Mouse (Mus musculus) embryonic facial prominence, embryonic 14.5 days (tissue): ENCODE measurements at regions not wholly inside any gene's neighbourhood (a gene's known extent, or its start where the extent isn't known, plus 50 kb on each side); places are given as distances from the start of the nearest gene placed in this dataset.
A peak's percentile ranks its signal among the peaks of the same experiment; 100 is the strongest.

ENCODE experiments used
- ATAC-seq: fragments of 200-750 bp; cut with Nextera tagmentation; 2 replicates; pipeline ENCODE4 v1.8.0; 2017; ENCODE audit warnings: low read depth, moderate number of reproducible peaks, moderate TSS enrichment
- DNase-seq: peaks from one replicate; pipeline ENCODE4 v3.0.0-alpha.2; 2015; ENCODE audit warnings: low spot score
- H3K27ac ChIP-seq: fragments of 300-500 bp; sonication (generic); replicated peaks from 2 replicates; pipeline ENCODE4 v1.5.1; 2014; ENCODE audit warnings: low read depth, mild to moderate bottlenecking, low read length, moderate library complexity
- H3K27me3 ChIP-seq: fragments of 300-500 bp; sonication (generic); replicated peaks from 2 replicates; pipeline ENCODE4 v1.6.1; 2014; ENCODE audit warnings: low read length; ENCODE audit not compliant: control insufficient read depth, insufficient read depth
- H3K36me3 ChIP-seq: fragments of 300-500 bp; sonication (generic); 2 replicates; pipeline ENCODE4 v1.6.1; 2014; ENCODE audit warnings: low read length, mixed read lengths; ENCODE audit not compliant: control insufficient read depth, insufficient read depth
- H3K4me1 ChIP-seq: fragments of 300-500 bp; sonication (generic); 2 replicates; pipeline ENCODE4 v1.6.1; 2014; ENCODE audit warnings: antibody characterized with exemption, low read length; ENCODE audit not compliant: control insufficient read depth, insufficient read depth
- H3K4me2 ChIP-seq: fragments of 300-500 bp; sonication (generic); 2 replicates; pipeline ENCODE4 v1.6.1; 2014; ENCODE audit warnings: low read depth, mild to moderate bottlenecking, low read length, moderate library complexity, mixed read lengths
- H3K4me3 ChIP-seq: fragments of 300-500 bp; sonication (generic); 2 replicates; pipeline ENCODE4 v1.5.1; 2014; ENCODE audit warnings: low read depth, mild to moderate bottlenecking, low read length
- H3K9ac ChIP-seq: fragments of 300-500 bp; sonication (generic); 2 replicates; pipeline ENCODE4 v1.6.1; 2014; ENCODE audit warnings: low read depth, mild to moderate bottlenecking, low read length, moderate library complexity, mixed read lengths
- H3K9me3 ChIP-seq: fragments of 300-500 bp; sonication (generic); 2 replicates; pipeline ENCODE4 v1.6.1; 2016; ENCODE audit warnings: low read length; ENCODE audit not compliant: control insufficient read depth
- WGBS: fragments of 180-500 bp; shearing (Covaris S2); extraction: QIAGEN DNeasy Blood & Tissue Kit; methylation state at CpG from one replicate; pipeline ENCODE4 v1.1.7; 2014; 5-methylcytosine and 5-hydroxymethylcytosine counted together

- DNase-seq (no peak), ATAC-seq (no peak)
- Histone ChIP-seq H3K36me3 (no peaks in the 10 kb centered on the region), H3K9me3 (no peaks in the 10 kb centered on the region), H3K4me3 (no peak overlapping the region), H3K27me3 (no peaks in the 10 kb centered on the region), H3K27ac (no peak overlapping the region), H3K4me2 (no peak overlapping the region), H3K4me1 (no peaks in the 10 kb centered on the region), H3K9ac (no peak overlapping the region)
- WGBS: 72% methylated on average over 1 of the region's 1 CpGs
Observed at GRCm38 (mm10) chr16:74664337-74664736, 252.7 kb upstream of the Robo2 start.

GRCm38 (mm10) chr16:74651244-74651643 lies 239.6 kb upstream of the Robo2 start:
- Histone ChIP-seq H3K9ac (no peak overlapping the region), H3K4me2 (no peak overlapping the region), H3K4me3 (no peak overlapping the region), H3K4me1 (no peaks in the 10 kb centered on the region), H3K27me3 (no peaks in the 10 kb centered on the region), H3K27ac (no peak overlapping the region), H3K36me3 (no peaks in the 10 kb centered on the region), H3K9me3 (no peaks in the 10 kb centered on the region)
- no peak for ATAC-seq
- 68% methylated on average over 3 of the region's 3 CpGs for WGBS
- no peak for DNase-seq

DNA sequence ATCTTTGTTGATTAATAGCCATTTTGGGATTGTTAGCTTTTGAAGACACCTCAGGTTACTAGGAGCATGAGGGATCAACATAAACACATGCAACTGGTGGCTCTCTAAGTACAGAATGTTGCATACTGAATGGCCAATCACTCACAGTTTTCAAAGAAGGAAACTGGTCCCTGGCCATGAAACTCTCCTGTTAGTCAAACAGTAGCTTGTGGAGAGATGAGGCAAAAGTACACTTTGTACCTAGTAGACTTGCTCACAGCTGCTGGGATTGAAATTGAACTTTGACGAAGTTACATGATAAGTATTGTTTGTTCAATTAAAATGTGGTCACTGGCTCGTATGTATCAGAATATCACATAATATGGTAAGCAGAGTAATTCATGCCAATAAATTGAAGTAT lies 237.6 kb upstream of the Robo2 start:
- no peak overlapping the region for H3K9ac ChIP-seq
- H3K36me3 ChIP-seq: no peaks in the 10 kb centered on the region
- H3K27ac ChIP-seq: no peak overlapping the region
- no peaks in the 10 kb centered on the region for H3K9me3 ChIP-seq
- no peaks in the 10 kb centered on the region for H3K27me3 ChIP-seq
- ATAC-seq: no peak
- H3K4me3 ChIP-seq: no peak overlapping the region
- DNase-seq: no peak
- WGBS: 84% methylated on average over 2 of the region's 2 CpGs
- no peaks in the 10 kb centered on the region for H3K4me1 ChIP-seq
- H3K4me2 ChIP-seq: no peak overlapping the region

DNA sequence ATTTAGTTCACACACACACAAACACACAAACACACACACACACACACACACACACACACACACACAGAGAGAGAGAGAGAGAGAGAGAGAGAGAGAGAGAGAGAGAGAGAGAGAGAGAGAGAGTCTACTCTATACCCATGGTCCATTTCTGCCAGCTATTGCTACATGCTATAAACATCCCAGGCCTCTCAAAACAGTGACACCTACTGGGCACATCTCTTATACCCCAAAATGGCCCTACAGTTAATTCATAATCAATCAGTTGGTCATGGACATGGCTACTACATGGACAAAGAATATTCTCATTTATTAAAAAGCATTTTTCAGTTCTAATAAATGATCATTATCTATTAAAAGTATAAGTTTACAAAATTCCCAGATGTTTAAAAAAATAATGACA lies 236.8 kb upstream of the Robo2 start:
- ATAC-seq (no peak), DNase-seq (no peak)
- Histone ChIP-seq H3K9me3 (no peaks in the 10 kb centered on the region), H3K27me3 (no peaks in the 10 kb centered on the region), H3K27ac (no peak overlapping the region), H3K4me2 (no peak overlapping the region), H3K36me3 (no peaks in the 10 kb centered on the region), H3K9ac (no peak overlapping the region), H3K4me3 (no peak overlapping the region), H3K4me1 (no peaks in the 10 kb centered on the region)

DNA sequence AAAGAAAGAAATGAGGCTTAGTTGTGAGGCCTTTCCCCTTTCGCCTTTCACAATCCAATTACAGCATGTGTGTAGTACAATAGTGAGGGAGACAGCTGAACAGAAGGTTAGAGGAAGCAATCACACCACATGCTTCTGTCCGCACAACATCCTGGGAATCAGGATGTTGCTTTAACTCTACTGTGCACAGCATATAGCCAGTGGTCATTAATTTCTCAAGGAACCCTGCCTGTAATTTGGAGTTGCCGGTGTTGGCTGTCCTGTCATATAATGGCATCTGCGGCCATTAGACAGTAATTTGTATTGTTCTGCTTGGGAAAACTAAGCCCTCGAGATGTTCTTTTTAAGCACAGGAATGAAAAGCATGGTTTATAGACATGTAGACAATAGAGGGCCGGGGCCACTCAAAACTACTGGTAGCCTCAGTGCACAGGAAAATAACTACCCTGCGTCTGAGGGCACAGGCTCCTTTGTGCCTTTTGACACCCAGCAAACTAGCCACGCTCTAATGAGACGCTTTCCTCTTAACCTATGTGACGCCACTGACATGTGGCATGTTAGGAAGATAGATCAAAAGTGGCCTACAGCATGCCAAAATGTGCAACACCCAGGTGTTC lies 233.2 kb upstream of the Robo2 start:
- 74% methylated on average over 10 of the region's 10 CpGs for WGBS
- Histone ChIP-seq H3K27ac (no peak overlapping the region), H3K4me2 (no peak overlapping the region), H3K9me3 (no peaks in the 10 kb centered on the region), H3K36me3 (no peaks in the 10 kb centered on the region), H3K4me1 (no peaks in the 10 kb centered on the region), H3K4me3 (no peak overlapping the region), H3K27me3 (no peaks in the 10 kb centered on the region), H3K9ac (no peak overlapping the region)
- peak; percentile 63; the same call in 1 of the 2 replicates for ATAC-seq
- peak; percentile 27 for DNase-seq

DNA sequence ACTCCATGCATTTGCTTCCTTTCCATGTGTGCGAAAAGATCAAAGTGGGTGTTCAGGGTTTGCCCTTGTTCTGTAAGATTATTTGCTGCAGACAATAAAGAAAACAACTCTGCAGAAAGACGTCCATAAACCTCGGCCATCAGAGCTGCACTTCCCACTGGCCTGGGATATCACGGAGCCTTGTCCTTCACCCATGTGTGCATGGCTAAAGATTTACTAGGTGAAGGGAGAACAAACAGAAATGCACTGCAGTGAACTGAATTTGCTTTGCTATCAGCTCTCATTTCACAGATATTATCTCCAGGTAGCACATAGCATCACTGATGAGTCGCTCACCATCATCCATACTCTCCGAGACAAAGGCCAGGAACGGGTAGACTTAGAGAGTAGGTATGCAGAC lies 228.2 kb upstream of the Robo2 start:
- Histone ChIP-seq H3K4me3 (no peak overlapping the region), H3K27me3 (no peaks in the 10 kb centered on the region), H3K4me2 (no peak overlapping the region), H3K9me3 (no peaks in the 10 kb centered on the region), H3K4me1 (no peaks in the 10 kb centered on the region), H3K27ac (no peak overlapping the region), H3K36me3 (no peaks in the 10 kb centered on the region), H3K9ac (no peak overlapping the region)
- ATAC-seq (no peak), DNase-seq (no peak)
- 81% methylated on average over 7 of the region's 7 CpGs for WGBS

DNA sequence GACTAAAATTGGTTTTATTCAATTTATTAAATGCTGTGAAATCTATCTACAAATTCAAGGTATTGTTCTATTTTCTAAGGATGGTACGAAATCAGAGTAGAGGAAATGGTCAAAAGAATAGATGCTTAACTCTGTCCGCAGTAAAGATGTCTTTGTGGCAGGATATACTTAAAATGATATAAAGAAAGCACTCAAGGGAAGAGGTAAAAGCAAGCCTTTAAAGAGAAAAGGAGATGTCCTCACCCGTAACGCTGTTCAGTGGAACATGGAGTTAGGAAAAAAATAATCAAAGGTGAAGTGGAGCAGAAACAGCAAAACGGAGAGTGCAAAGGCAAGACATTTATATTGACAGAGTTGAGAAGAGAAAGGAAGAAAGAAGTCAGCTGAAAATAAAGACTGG lies 226.0 kb upstream of the Robo2 start:
- Histone ChIP-seq H3K4me2 (no peak overlapping the region), H3K27ac (no peak overlapping the region), H3K27me3 (no peaks in the 10 kb centered on the region), H3K9ac (no peak overlapping the region), H3K4me1 (no peaks in the 10 kb centered on the region), H3K36me3 (no peaks in the 10 kb centered on the region), H3K9me3 (no peaks in the 10 kb centered on the region), H3K4me3 (no peak overlapping the region)
- DNase-seq (no peak), ATAC-seq (no peak)
- 66% methylated on average over 5 of the region's 5 CpGs for WGBS

- H3K9ac ChIP-seq: no peak overlapping the region
- no peak for DNase-seq
- H3K4me2 ChIP-seq: no peak overlapping the region
- no peaks in the 10 kb centered on the region for H3K27me3 ChIP-seq
- H3K4me1 ChIP-seq: no peaks in the 10 kb centered on the region
- 84% methylated on average over 2 of the region's 2 CpGs for WGBS
- no peak for ATAC-seq
- no peak overlapping the region for H3K4me3 ChIP-seq
- H3K36me3 ChIP-seq: no peaks in the 10 kb centered on the region
- H3K27ac ChIP-seq: no peak overlapping the region
- no peaks in the 10 kb centered on the region for H3K9me3 ChIP-seq
Observed at GRCm38 (mm10) chr16:74625783-74626182, 214.2 kb upstream of the Robo2 start.

DNA sequence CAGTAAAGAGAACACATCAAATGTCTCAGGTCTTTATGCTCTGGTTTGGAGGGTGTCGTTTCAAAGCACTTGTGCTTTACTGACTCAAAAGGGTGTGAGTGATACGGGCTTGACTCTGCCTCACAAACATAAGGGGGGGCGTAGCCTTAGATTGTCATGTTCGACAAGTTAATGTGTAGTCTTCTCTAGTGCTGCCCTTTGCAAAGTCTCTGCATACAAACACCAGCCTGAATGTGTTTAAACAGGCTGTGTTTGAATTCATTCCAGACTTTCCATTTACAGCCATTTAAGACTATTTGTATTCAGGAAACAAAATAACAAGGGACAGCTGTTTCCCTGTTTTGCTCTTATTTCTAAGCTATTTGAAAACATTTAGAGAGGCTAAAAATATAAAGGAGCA lies 200.4 kb upstream of the Robo2 start:
- Histone ChIP-seq H3K27ac (no peak overlapping the region), H3K4me2 (no peak overlapping the region), H3K36me3 (no peaks in the 10 kb centered on the region), H3K9ac (no peak overlapping the region), H3K27me3 (no peaks in the 10 kb centered on the region), H3K4me3 (no peak overlapping the region), H3K9me3 (no peaks in the 10 kb centered on the region), H3K4me1 (peaks cover 4% of the 10 kb centered on the region; the same call in 1 of the 2 replicates)
- ATAC-seq (no peak), DNase-seq (peak; percentile 68)
- WGBS: 34% methylated on average over 4 of the region's 4 CpGs
